Mouse (Mus musculus): ENCODE data around the gene Psmb10.

Psmb10 gene

DNA sequence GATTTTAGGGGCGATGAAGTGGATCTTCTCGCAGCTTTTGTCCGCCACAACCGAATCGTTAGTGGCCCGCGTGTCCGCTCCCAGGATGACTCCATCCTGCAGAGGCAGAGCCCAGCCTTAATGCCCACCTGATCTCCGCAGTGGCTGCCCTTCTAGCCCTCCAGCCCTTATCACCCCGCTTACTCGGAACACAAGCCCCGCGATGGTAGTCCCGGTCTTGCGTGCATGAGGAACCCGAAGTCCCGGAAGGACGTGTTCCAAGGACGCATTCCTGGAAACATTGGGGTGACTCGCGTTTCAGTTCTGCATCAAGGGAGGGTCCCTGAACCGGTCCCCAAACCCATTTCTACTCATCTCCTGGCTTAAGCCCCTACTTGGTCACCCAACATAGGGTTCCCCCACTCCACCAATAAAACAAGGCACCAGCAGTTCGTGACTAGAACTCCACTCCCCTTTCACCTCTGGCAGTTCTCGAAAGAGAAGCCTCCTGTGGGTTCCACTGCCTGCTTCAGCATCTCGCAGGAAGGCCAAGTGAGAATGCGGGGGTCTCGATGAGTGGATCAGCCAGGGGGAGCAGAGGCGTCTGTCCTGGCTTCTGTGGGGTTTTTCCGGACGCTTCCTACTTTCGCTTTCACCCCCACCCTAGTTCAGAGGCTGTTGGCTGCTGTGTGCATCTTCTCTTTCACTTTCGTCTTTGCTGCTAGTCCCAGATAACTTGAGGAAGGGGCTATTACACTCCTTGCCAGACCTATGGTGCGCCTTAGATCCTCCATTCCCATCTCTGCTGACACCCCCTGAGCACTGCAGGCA is 543 bp downstream of the Psmb10 start:
- no peak for DNase-seq (ENCODE audit: low spot score in 2 of 2)

DNA sequence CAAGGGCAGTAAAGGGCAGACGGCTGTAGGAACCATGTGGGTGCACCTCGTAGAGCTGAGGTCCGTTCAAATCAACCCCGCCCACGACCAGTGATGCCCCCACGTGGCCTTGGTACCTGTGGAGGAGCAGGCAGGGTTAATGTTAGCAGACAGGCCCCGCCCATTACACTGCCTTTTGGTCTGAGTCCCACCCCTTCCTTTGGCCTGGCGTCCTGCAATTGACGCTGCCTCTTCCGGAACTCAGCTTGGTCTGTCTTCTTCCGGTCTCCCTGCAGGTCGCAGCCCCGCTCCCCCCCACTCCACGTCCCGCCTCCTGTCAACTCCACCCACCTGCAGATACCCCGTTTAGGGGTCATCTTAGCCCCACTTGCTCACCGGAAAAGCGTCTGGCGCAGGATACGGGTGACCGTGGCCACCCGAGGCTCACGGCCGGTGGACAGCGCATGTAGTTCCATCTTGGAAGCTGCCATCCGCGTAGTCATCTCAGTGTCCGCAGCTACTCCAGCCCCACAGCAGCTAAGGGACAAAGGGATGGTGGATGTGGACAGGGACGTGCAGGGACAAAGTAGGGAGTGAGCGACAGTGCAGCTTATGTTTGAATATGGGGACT is 1.3 kb downstream of the Psmb10 start:
- DNase-seq (ENCODE audit: low spot score in 2 of 2) = peak; percentile 81 to 83

DNA sequence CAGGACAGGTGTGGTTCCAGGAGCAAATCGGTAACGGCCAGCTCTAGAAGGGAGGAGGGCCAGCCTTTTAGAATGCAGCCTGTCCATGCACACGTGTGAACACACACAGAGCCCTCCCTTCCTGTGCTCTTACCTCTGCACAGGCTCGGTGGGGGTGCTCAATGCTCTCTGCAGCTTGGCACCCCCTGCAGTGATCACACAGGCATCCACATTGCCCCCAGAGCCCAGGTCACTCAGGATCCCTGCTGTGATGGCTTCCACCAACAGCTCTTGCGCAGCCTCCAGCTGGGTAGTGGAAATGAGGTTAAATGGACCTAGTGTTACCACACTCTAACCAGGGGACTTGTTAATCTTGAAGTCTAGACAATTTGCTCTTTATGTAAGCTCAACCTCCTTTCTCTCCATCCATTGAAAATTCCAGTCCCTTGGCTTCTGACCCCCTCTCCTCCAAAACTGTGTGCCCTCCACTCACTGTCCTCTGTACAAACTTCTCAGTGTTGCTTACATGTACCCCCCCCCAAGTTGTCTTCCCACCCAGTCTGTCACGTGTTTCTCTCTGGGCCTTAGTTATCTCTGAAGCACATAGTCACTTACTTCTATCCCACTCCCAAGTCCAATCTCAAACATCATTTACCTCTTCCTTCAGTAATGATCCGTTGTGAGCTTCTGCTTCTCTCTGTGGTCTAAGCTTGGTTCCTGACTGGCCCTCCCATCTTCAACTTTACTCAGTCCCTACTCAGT is 2.2 kb downstream of the Psmb10 start:
- no peak for DNase-seq (ENCODE audit: low spot score in 2 of 2)

DNA sequence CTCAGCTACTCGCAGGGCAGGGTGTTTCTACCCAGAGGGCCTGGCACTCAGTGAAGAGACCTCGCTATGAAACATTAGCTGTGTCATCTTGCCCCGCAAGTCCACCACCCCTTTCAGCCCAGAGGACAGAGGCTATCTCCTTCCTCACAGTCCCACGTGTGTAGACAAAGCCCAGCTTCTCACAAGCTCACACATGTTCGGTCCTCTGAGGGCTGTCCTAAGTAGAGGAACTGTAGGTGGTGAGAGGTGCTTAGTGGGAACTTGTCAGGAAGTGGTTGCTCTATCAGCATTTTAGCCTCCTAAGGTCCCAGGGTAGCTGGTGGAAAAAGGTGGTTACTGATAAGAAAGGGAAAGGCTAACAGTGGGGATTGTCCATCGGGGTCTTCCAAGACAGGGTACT is 3.1 kb downstream of the Psmb10 start:
- DNase-seq (ENCODE audit: low spot score in 2 of 2) = no peak

DNA sequence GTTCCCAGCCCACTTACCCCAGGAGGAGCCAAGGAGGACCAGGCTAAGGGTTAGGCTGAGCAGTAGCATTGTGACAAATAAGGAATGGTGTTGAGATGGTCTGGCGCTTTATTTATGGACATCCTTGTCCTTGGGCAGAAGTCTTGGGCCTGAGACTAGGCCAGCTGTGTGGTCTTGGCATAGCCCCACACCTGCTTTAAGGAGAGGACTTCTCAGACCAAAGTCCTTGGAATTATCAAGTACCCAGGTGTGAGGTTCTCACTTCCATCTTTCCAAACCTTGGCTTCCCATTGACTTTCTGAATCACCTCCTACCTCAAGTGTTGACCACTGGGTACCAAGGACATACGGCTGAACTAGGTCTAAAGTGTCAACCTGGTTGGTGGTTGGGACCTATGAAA is 4.5 kb downstream of the Psmb10 start, which contains the start of gene Ctrl:
TSS of gene Ctrl (minus strand) at position 101 of the 400 bp plus-strand sequence.
- no peak for DNase-seq (ENCODE audit: low spot score in 2 of 2)

DNA sequence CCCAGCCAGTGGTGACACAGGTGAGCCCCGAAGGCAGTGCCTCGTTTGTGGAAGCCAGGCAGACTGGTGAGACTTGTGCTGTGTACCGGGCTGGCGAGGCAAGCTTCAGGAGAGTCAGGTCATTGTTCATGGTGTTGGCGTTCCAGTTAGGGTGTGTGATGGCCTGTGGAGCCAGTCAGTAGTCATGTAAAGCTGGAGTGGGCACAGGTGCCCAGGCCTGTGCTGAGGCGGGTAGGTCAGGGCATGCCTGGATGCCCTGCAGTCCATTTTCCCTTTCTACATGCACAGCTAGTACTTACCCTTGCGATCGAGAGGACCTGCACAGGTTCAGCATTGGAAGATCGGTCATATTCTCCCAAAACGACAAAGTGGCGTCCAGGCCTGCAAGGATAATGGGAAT is 5.7 kb downstream of the Psmb10 start:
- DNase-seq (ENCODE audit: low spot score in 2 of 2) = no peak

DNA sequence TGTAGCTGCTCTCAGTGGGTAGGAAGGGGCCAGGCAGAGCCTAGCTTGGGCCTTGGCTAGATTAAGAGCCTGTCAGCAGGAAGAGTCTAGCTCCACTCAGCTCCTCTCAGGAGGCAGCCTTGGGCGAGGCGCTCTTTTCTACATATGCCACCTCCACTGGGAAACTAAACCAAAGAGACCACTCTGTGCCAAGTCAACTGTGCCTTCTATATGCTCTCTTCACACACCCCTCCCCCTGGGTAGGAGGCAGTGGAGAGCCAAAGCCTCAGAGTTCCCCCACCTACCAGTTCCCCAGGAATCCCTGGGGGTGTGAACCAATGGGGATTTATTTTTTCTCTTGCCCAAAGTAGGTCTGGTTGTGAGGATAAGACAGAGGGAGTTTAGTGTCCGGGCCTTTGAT is 7.0 kb downstream of the Psmb10 start:
- no peak for DNase-seq (ENCODE audit: low spot score in 2 of 2)

DNA sequence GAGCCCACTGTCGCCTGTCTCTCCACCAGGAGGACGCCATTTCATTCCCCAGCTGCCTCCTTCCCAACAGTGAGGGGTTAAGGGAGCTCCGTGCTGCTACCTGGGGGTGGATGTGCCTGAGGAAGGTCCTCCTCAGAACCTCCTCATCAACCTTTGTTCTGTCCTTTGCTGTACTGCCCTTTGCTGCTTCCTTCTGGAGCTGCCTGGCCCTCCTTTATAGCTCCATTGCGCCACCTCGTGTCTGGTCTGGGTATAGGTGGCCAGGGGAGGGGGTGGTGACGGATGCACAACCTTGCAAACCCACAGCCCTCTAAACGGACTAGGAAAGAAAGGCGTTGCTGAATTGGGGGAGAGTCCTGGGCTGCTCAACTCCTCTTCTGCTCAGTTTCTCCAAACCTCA is 7.6 kb downstream of the Psmb10 start:
- peak; percentile 66 to 90 for DNase-seq (ENCODE audit: low spot score in 2 of 2)

DNA sequence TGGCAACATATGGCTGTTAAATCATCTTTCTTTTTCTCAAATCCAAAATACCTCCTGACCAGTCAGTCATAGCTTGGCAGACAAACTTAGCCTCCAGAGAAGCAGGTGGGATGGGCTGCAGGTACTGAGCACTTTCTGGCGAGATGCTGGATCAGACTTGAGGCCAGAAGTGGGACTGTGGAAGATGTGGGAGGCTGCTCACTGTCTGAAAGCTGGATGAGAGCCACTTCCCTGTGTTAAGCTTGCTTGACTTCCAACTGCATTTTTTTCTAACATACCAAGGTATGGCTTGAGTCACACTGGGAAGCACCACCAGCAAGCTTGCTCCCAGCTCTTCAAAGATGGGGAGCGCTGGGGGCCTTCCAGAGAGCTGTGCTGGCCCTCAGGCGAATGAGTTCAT is 13.1 kb downstream of the Psmb10 start:
- no peak for DNase-seq (ENCODE audit: low spot score in 2 of 2)

DNA sequence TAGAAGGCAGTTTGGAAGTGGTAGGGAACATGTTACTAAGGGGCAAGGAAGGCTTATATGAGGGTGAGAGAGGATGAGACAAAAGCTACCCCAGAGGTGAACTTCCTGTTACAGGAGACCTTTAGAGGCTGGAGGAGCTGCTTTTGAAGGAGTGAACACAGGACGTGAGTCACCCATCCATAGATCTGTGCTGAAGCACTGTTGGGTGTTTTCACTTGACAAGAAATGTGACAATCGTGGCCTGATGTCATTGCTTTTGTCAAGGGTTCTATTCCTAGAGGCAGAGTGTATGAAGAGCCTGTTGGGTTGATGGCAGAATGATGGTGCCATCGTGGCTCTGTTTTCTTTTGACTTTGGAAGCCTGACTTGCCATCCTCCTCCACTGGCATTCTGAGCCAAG is 18.9 kb downstream of the Psmb10 start:
- no peak for DNase-seq (ENCODE audit: low spot score in 2 of 2)

DNA sequence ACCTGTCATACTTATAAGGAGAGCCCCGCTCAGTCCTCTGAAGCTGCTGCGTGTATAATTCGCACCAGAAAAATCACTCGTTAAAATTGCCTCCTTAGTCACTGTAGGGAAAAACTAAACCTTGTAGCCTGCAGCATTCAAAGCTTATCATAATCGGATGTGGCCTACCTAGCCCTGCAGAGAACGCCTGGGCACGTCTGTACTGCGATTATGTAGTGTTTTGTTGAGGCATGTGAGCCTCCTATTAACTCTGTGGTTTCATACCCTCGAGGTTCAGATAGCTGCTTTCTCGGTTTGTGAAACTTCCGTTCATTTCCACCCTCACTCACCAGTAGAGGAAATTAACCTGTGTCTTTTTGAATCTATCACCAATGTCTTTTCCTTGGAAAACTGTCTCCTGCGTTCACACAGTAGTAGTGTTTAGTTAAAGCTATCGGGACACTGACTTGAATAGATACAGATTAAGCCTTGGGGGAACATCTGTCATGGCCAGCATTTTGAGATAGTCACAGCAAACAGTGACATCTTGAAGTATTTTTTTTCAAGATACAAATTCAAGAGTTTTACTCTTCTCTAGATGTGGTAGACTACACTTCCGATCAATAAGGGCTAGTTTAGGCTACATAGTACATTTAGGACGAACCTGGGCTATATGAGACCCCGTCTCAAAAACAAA is 37.2 kb downstream of the Psmb10 start:
- no peak for DNase-seq (ENCODE audit: low spot score in 2 of 2)

DNA sequence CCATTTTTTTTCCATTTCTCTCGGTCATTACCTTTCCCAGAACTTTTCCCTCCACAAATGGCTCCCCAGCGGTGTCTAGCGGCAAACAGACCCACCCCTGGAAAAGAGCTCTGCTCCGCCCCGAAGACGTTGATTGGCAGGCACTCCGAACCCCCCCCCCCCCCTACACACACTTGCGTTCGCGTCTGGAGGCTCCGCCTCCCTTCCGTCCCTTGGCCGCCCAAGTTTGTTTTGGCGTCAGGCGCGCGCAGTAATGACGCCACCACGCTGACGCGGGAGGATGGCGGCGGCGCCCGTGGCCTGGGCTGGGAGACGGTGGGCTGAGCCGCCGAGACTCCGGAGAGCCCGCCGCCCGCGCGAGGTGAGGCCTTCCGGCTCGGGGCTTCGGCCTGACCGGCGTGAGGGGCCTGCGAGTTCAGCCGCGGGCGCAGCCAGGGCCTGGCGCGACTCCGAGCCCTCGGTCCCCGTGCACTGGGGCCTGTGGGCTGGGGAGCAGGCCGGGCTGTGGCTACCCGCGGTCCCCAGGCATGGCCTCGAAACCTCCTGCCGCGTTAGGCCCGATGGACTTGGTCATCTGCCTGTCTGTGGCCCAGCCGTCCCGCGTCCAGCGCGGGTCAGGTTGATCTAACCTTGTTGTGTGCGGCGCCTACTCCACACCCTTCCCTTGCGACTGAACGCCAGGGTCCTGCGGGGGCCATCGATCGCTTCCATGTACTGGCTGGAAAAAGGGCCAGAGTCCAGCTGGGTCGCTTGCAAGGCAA is 37.9 kb downstream of the Psmb10 start, which contains the start of gene Pskh1:
TSS of gene Pskh1 (plus strand) at position 262 of the 761 bp plus-strand sequence.
- peak; percentile 90 to 92 for DNase-seq (ENCODE audit: low spot score in 2 of 2)

DNA sequence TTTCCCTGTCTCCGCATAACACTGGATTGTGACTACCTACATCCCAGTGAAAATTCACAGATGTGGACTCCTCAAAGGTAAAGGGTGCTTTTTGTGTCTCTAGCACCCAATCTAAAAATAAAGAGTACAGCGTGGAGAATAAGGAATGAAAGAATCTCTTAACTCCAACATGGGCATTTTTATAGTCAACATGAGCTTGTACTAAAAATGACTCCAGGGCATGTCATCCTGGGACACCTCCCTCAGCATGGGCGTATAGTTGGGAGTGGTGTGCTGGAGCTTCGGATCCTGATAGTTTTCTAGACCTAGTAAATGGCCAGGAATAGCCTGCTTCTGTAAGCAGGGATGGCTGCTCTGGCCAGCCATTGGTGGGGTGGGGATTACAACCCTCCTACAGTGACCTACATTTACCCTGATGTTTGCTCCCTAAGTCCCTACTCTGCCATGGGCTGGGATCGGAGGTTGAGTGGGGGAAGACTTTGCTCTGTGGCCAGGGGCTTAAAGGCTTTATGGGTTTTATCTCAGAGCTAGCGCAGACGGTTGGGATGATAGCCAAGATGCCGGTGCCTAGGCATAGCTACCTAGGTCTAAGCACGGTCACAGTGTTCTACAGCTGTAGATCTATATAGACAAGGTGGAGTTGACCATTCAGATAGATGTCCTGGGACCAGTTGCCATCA is 40.3 kb downstream of the Psmb10 start:
- no peak for DNase-seq (ENCODE audit: low spot score in 2 of 2)

DNA sequence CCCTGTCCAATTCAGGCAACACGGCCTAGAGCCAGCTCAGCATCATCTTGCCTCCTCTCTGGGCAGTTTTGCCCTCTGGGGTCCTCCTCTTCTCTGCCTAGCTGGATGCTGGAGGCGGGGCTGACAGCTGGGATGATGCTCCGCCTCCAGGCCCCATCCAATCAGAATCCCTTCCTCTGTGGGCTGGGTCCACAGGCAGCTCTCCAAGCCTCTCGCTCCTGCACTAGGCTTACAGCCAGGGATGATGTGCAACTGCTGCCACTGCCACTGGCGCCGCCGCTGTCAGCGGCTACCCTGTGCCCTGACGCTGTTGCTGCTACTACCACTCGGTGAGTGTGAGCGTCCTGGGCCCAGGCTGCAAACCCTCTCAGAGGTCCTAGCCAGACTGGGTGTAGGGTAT is 44.9 kb downstream of the Psmb10 start, which contains the start of gene Nrn1l:
TSS of gene Nrn1l (plus strand) at position 229 of the 400 bp plus-strand sequence.
- peak; percentile 71 to 78 for DNase-seq (ENCODE audit: low spot score in 2 of 2)

DNA sequence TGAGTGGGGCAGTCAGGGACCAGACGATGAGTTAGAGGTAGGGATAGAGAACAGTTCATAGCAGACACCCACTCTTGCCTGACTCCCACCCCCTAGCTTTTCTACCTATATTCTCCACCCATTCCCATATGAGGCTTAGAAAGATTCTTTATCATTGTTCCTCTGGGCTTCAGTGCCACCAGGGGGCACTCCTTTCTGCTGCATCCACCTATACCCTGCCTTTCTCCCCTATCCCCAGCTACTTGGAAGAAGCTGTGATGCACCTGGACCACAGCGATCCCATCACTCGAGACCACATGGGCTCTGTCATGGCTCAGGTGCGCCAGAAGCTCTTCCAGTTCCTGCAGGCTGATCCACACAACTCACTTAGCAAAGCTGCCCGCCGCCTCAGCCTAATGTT is 45.8 kb downstream of the Psmb10 start:
- no peak for DNase-seq (ENCODE audit: low spot score in 2 of 2)

DNA sequence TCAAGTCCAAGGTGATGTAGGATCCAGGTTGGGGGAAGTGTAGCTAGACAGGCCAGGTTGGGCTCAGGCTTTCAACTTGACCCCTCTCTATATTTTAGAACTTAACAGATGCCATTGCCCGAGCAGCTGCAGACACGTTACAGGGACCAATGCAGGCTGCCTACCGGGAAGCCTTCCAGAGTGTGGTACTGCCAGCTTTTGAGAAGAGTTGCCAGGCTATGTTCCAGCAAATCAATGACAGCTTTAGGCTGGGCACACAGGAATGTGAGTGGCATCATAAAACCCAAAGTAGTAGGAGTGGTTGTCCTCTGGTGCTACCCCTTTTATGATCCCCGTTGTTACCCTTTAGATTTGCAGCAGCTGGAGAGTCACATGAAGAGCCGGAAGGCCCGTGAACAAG is 47.4 kb downstream of the Psmb10 start:
- DNase-seq (ENCODE audit: low spot score in 2 of 2) = no peak

DNA sequence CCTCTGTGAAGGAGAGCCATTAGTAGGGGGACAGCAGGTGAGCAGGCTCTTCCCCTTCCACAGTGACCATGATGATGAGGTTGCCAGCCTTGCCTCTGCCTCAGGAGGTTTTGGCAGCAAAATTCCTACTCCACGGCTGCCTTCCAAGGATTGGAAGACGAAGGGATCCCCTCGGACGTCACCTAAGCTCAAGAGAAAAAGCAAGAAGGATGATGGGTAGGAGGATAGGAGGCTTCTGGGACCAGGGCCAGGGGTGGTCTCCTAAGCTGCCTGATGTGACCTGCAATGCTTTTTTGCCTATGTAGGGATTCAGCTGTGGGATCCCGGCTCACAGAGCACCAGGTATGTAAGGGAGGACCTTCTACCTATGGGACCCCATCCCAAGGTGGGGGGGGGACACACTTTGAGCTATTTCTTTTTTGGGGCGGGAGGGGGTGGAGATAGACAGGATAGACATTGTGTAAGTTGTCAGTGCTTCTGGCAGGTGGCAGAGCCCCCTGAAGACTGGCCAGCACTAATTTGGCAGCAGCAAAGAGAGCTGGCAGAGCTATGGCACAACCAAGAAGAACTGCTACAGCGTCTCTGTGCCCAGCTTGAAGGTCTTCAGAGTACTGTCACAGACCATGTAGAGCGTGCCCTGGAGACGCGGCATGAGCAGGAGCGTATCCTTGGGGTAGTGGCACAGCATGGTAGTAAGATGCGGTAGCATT is 48.3 kb downstream of the Psmb10 start:
- no peak for DNase-seq (ENCODE audit: low spot score in 2 of 2)
